Mouse (Mus musculus) liver, postnatal 0 days (tissue): Measurements from ENCODE around the gene Snapc4.

Source experiments
- CTCF ChIP-seq: sonication (generic); IDR thresholded peaks from 2 replicates; pipeline ENCODE4 v1.5.1; 2016; ENCODE audit warnings: antibody characterized with exemption, low read depth
- EP300 ChIP-seq: IDR thresholded peaks from 2 replicates; pipeline ENCODE4 v1.6.1; 2016; ENCODE audit warnings: antibody characterized with exemption, low read depth, mild to moderate bottlenecking

GRCm38 (mm10) chr2:26398978-26399377 is 18.5 kb upstream of the Snapc4 start:
- TF ChIP-seq CTCF (no peak), EP300 (no peak)
